Mouse (Mus musculus): ENCODE data around the gene Ghrh.

DNA sequence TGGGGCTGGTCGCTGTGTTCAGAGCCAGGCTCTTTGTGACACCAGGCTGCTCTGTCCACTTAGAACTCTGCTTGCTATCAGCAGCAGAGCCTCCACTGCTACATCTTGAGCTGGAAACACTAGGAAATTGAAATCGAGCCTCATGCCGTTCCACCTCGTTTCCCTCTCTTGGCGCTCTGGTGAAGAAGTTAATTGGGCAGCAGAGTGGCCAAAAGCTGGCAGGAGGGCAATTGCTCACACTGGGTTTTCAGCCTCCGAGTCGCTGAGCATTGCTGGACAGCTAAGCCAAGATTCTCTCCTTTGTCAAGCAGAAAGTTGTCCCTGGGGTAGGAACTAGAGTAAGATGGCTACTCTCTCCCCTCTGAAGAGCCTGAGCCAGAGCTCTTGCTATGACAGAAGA is 33.0 kb downstream of the Ghrh start:
- TF ChIP-seq POLR2A (IDR thresholded peaks at IDR 0.05; ENCODE audit: low read depth, low read length): no peak
- no peak for TF ChIP-seq CTCF (IDR thresholded peaks at IDR 0.05; ENCODE audit: extremely low read depth, insufficient read depth, insufficient read length, insufficient replicate concordance)

Measured in spleen, adult 2 months (tissue).